Mouse (Mus musculus): Measurements from ENCODE around the gene Gm37240. TPM values are rescaled to one million over a fixed set of nuclear protein-coding genes. Genes with fewer than 3 reads are reported as not detected.

The Gm37240 gene
- polyA plus RNA-seq, 1 experiment: not detected

DNA sequence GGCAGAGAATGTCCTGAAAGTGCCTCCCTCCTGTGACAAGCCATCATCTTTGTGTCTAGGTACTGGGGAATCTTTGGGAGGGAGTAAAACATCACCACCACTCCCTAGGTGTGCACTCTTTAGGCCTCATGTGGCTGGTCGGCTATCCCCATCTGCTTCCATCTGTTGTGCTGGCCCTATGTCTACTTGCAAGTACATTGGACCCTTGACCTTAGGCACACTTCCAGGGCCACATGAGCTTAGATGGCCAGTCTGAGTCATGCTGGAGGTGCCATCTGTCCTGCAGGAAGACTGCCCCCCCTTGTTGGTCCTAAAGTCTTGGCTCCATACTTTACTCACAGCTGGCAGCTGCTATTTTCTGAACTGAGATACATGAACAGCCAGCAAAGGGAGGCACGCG, 493.9 kb downstream of the Gm37240 start:
- no peaks in the 10 kb centered on the region for H3K4me1 ChIP-seq (ENCODE audit: control insufficient read depth, insufficient read depth, low read length)
- H3K27ac ChIP-seq (ENCODE audit: insufficient read depth, low read depth, low read length): no peak overlapping the region
- no peak overlapping the region for H3K4me3 ChIP-seq (ENCODE audit: insufficient read depth, low read length)
- TF ChIP-seq POLR2A (IDR thresholded peaks at IDR 0.05; ENCODE audit: borderline replicate concordance, low read depth, low read length): no peak
- TF ChIP-seq CTCF (IDR thresholded peaks at IDR 0.05; ENCODE audit: low read depth, low read length): no peak

DNA sequence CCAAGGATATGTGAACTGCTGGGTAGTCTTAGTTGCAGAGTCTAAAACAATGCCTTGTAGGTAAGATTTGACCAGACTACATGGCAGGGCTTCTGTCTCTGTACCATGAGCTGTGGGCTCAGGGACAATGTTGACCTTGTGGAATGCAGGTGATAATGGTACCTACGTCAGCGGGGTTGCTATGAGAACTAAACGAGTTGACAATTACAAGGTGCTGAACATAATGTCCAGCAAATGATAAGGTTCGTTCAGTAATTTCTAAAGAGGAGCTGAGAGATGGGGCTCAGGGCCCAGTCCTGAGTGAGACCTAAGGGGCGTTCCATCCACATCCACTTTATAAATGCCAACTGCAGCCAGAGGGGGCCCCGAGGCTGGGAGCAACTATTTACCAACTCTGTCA, 495.6 kb downstream of the Gm37240 start:
- Histone ChIP-seq H3K4me1 (ENCODE audit: control insufficient read depth, insufficient read depth, low read length) (no peaks in the 10 kb centered on the region), H3K27ac (ENCODE audit: insufficient read depth, low read depth, low read length) (no peak overlapping the region), H3K4me3 (ENCODE audit: insufficient read depth, low read length) (no peak overlapping the region)
- TF ChIP-seq CTCF (IDR thresholded peaks at IDR 0.05; ENCODE audit: low read depth, low read length): no peak
- TF ChIP-seq POLR2A (IDR thresholded peaks at IDR 0.05; ENCODE audit: borderline replicate concordance, low read depth, low read length): no peak

DNA sequence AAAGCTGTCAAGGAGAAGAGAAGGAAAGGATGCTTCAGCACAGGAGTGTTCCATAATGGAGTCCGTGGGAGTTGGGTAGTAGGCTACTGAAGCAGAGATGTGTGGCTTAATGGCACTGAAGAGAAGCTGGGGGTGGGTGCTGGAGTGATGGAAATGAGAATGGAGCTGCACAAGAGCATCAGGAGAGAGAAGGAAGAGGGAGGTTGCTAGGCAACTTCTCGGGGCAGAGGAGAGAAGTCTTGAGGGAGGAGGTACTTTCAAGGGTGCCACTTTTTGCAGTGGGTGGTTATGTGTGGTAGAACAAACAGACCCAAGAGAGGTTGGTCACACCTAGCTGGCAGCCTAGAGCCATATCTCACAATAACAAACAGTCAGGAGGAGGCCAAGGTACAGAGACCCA, 496.2 kb downstream of the Gm37240 start:
- H3K4me1 ChIP-seq (ENCODE audit: control insufficient read depth, insufficient read depth, low read length): no peaks in the 10 kb centered on the region
- no peak for TF ChIP-seq CTCF (IDR thresholded peaks at IDR 0.05; ENCODE audit: low read depth, low read length)
- no peak for TF ChIP-seq POLR2A (IDR thresholded peaks at IDR 0.05; ENCODE audit: borderline replicate concordance, low read depth, low read length)
- H3K27ac ChIP-seq (ENCODE audit: insufficient read depth, low read depth, low read length): no peak overlapping the region
- H3K4me3 ChIP-seq (ENCODE audit: insufficient read depth, low read length): no peak overlapping the region

DNA sequence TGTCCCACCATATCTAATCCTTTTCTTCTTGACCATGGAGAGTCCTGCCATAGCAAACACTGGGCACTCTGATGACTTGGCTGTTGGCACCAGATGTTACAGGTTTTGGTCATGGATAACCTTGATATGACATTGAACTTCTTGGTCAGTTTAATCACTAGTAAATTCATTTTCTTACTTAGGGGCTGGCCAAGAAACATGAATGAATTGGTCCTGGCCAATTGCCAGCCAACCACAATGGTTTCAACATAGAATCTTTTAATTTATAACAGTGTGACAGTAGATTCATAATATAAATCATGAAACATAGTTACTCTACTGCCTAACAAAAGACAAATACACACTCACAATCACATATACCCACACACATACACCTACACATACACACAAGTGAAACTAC, 501.9 kb downstream of the Gm37240 start:
- H3K27ac ChIP-seq (ENCODE audit: insufficient read depth, low read depth, low read length): no peak overlapping the region
- H3K4me1 ChIP-seq (ENCODE audit: control insufficient read depth, insufficient read depth, low read length): no peaks in the 10 kb centered on the region
- H3K4me3 ChIP-seq (ENCODE audit: insufficient read depth, low read length): no peak overlapping the region
- TF ChIP-seq POLR2A (IDR thresholded peaks at IDR 0.05; ENCODE audit: borderline replicate concordance, low read depth, low read length) (no peak), CTCF (IDR thresholded peaks at IDR 0.05; ENCODE audit: low read depth, low read length) (no peak)

DNA sequence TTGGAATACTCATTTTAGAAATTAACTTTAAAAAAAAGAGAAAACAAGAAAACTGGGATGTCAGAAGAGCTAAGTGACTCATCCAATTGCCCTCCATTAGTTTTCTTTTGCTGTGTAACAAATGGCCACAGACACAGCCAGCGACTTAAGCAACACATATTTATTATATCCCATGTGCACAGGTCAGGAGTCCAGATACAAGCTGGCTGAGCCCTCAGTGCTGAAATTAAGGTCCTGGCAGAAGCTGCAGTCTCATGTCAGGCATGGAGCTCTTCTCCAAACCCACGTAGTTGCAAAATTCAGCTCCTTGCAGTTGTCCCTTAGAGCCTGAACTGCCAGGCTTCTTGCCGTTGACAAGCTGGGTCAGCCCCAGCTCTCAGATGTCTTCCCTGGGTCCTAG, 504.0 kb downstream of the Gm37240 start:
- TF ChIP-seq CTCF (IDR thresholded peaks at IDR 0.05; ENCODE audit: low read depth, low read length) (no peak), POLR2A (IDR thresholded peaks at IDR 0.05; ENCODE audit: borderline replicate concordance, low read depth, low read length) (no peak)
- H3K27ac ChIP-seq (ENCODE audit: insufficient read depth, low read depth, low read length): no peak overlapping the region
- no peaks in the 10 kb centered on the region for H3K4me1 ChIP-seq (ENCODE audit: control insufficient read depth, insufficient read depth, low read length)
- H3K4me3 ChIP-seq (ENCODE audit: insufficient read depth, low read length): no peak overlapping the region

DNA sequence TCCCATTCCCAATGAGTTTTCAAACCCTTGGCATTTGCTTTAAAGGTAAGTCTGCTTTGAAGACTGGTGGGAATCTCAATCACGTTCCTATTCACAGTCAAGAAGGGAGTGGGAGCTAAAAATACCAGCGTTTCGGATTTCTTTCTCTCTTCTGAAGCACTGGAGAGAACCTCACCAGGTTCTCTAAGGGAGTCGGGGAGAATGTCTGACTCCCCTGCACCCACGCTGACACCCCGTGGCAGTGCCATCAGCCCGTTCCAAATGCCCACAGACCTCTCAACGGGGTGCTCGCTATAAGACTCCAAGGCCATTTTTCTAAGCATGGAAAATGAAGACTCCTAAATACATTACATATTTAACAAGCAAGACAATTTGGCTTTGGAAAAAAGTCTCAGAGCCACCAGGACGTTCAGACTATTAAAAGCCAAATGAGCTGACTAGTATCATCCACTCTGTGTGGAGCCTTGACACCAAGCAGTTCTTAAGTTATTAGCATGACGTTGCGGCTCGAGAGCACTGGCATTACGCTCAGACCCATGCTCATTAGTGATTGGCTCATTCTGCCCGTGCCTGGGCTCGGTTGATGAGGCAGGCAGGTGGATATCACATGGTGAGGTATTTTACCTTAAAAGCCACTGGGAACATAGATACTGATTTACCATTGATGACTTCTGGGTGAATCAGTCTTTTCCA, 508.5 kb downstream of the Gm37240 start:
- no peaks in the 10 kb centered on the region for H3K4me1 ChIP-seq (ENCODE audit: control insufficient read depth, insufficient read depth, low read length)
- TF ChIP-seq POLR2A (IDR thresholded peaks at IDR 0.05; ENCODE audit: borderline replicate concordance, low read depth, low read length): no peak
- no peak for TF ChIP-seq CTCF (IDR thresholded peaks at IDR 0.05; ENCODE audit: low read depth, low read length)
- H3K4me3 ChIP-seq (ENCODE audit: insufficient read depth, low read length): no peak overlapping the region
- H3K27ac ChIP-seq (ENCODE audit: insufficient read depth, low read depth, low read length): no peak overlapping the region

DNA sequence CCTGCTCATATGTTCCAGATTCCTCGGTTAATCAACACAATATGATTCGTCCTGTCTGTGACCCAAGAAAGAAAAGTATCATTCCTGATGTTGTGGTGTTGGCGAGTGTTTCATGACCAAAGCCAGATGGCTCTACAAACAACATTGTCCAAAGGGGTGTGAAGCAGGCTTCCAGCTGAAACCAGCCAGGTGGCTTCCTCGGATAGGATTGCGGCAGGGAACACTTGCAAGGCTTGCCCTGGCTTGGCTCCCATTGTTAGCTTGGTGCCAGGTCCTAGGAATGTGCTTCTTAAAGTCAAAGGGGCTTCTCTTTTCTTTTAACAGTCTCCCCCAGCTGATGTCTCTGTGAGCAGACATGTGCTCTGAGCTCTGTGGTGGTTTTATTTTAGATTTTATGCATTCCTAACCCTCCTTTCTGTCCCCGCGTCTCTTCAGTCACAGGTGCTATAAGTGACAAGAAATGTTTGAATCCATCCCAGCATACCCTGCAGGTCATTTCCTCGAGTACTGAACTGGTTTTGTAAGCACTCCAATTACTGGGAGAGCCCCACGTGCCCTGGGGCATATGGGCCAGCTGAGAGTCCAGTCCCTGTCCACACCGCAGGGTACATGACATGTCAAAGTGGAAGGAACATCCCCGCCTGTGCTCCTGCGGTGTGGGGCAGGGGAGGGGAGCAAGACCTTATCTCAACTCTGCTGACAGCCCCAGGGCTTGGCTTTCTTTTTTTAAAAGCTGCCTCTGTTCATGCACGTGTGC, 509.2 kb downstream of the Gm37240 start:
- H3K4me1 ChIP-seq (ENCODE audit: control insufficient read depth, insufficient read depth, low read length): no peaks in the 10 kb centered on the region
- H3K27ac ChIP-seq (ENCODE audit: insufficient read depth, low read depth, low read length): no peak overlapping the region
- no peak overlapping the region for H3K4me3 ChIP-seq (ENCODE audit: insufficient read depth, low read length)
- TF ChIP-seq POLR2A (IDR thresholded peaks at IDR 0.05; ENCODE audit: borderline replicate concordance, low read depth, low read length) (no peak), CTCF (IDR thresholded peaks at IDR 0.05; ENCODE audit: low read depth, low read length) (no peak)

DNA sequence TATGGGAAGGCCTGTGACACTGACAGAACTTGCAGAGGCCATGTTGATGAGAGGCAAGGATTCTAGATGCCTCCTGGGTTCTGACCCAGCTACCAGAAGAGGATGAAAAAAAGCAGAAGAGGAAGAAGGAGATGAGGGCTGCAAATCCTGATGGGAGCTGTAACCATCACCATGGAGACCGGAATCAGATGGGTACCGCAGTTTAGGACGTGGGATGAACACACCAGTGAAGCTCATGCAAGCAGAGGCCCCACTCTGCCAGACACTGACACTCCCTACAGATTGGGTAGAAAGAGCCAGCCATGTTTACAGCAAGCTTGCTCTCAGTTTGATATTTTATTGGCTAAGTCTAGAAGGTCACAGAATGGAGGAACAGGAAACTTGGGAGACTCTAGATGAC, 509.8 kb downstream of the Gm37240 start:
- Histone ChIP-seq H3K27ac (ENCODE audit: insufficient read depth, low read depth, low read length) (no peak overlapping the region), H3K4me1 (ENCODE audit: control insufficient read depth, insufficient read depth, low read length) (no peaks in the 10 kb centered on the region)
- TF ChIP-seq CTCF (IDR thresholded peaks at IDR 0.05; ENCODE audit: low read depth, low read length) (no peak), POLR2A (IDR thresholded peaks at IDR 0.05; ENCODE audit: borderline replicate concordance, low read depth, low read length) (no peak)

DNA sequence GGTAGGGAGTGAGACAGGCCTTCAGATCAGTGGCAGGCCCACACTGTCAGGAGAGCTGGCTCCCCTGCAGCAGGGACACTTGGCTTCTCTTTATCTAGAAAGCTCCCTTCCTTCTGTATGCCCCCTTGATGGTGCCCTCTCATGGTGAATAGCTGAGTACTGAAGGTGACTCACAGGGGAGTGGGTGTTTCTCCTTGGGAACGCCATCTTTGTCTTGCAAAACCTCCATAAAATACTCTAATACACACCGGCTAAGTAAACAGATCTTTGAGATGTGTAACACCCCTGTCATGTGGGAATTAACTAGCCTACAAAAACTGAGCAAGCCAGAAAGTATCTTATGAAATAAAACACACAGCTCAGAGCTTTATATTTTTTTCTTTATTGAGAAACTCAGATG, 510.8 kb downstream of the Gm37240 start:
- TF ChIP-seq POLR2A (IDR thresholded peaks at IDR 0.05; ENCODE audit: borderline replicate concordance, low read depth, low read length): no peak
- no peak for TF ChIP-seq CTCF (IDR thresholded peaks at IDR 0.05; ENCODE audit: low read depth, low read length)
- no peak overlapping the region for H3K27ac ChIP-seq (ENCODE audit: insufficient read depth, low read depth, low read length)
- H3K4me1 ChIP-seq (ENCODE audit: control insufficient read depth, insufficient read depth, low read length): no peaks in the 10 kb centered on the region
- H3K4me3 ChIP-seq (ENCODE audit: insufficient read depth, low read length): no peak overlapping the region

More for the DNA sequence above, 509.8 kb downstream of the Gm37240 start:
- no peak overlapping the region for H3K4me3 ChIP-seq (ENCODE audit: insufficient read depth, low read length)

DNA sequence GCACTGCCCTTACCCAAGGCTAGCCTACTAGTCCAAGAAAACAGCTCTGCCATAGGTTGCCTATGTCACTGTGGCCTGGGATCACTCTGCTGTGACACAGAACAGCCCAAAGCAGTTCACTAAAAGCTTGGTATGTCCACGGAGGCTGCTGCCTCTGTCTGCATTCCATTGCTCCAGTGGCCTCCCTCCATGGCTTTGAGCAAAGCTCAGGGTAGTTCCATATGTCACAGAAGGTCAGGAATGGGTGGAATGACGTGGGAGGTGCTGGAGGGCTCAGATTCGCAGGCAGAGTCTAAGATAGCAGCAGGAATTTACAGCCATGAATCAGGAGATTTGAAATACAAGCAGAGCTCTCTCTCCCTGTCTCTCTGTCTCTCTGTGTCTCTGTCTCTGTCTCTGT, 514.3 kb downstream of the Gm37240 start:
- no peak for TF ChIP-seq CTCF (IDR thresholded peaks at IDR 0.05; ENCODE audit: low read depth, low read length)
- no peak for TF ChIP-seq POLR2A (IDR thresholded peaks at IDR 0.05; ENCODE audit: borderline replicate concordance, low read depth, low read length)
- Histone ChIP-seq H3K27ac (ENCODE audit: insufficient read depth, low read depth, low read length) (no peak overlapping the region), H3K4me3 (ENCODE audit: insufficient read depth, low read length) (no peak overlapping the region), H3K4me1 (ENCODE audit: control insufficient read depth, insufficient read depth, low read length) (no peaks in the 10 kb centered on the region)

All from bone marrow macrophage, adult 2 months (primary cell).